Mouse (Mus musculus): ENCODE measurements around the gene Vmn1r183. TPM values are rescaled to one million over a fixed set of nuclear protein-coding genes. Genes with fewer than 3 reads are reported as not detected.
"Not testable (repeated sequence)": the region's sequence is repeated elsewhere in the genome, so short reads cannot be mapped to it uniquely, and the experiment has no call there.

The Vmn1r183 gene
- not detected in 2 replicates for polyA plus RNA-seq (2012; rRNA removed)

DNA sequence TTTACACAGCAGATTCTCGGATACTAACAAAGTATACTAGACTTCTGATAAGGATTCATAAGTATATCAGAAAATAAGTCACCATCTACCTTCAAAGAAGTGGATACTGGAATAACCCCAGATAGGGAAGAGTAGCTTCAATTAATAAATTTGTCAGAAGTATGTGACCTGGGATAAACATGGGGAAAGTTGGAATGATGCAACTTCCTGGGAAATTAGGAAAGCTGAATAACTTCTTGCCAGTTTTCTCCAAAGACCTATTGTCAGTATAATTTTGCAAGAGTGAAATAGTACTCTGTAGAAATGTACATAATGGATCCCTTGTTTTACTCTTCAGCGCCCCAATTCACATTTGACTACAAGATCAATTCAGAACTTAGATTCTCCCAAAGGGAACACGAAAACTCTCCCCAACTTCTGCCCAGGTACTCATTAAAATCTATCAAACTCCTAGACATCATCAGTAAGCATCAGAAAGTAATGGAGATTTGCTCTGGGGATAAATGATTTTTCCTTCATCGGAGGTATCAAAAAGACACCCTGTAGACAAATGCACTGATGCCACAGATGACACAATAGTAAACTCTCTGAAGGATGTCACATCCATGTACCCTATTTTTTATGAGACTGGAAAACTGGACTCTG is at the start of gene Vmn1r183:
Vmn1r183 (plus strand) TSS at position 595 of the 645 bp plus-strand sequence.
- WGBS, result 79% methylated on average over 4 of the region's 4 CpGs
- H3K4me1 ChIP-seq (ENCODE audit: control insufficient read depth, insufficient read depth, insufficient read length), result no peaks in the 10 kb centered on the region

DNA sequence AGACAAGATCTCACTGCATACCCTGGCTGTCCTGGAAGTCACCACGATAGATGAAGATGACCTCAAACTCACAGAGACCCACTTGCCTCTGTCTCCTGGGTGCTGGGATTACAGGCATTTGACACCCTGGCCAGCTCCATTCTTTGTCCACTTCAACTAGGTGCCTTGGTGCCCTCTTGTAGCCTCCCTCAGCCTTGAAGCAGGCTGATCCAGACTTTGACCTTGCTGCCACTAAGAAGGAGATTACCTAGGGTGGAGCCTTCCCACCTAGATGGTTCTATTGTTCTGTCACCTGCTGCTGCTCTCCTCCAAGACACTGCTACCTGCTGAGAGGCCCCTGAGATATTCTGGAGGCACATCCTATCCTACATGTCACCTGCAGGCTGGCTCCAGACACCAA is 21.4 kb downstream of the Vmn1r183 start:
- not testable (repeated sequence) for H3K4me3 ChIP-seq (ENCODE audit: extremely low read depth, insufficient read depth, insufficient read length); H3K36me3 ChIP-seq (ENCODE audit: control insufficient read depth, insufficient read depth, low read length); DNase-seq (ENCODE audit: low read depth in 1 of 2, low spot score in 2 of 2); H3K4me1 ChIP-seq (ENCODE audit: control insufficient read depth, insufficient read depth, insufficient read length); H3K27ac ChIP-seq (ENCODE audit: insufficient read depth, low read length); H3K27me3 ChIP-seq (ENCODE audit: control insufficient read depth, insufficient read depth, low read length)
- WGBS, result 24% methylated on average over 1 of the region's 1 CpGs

More for the DNA sequence above, at the start of gene Vmn1r183:
- no peak for DNase-seq (ENCODE audit: low read depth in 1 of 2, low spot score in 2 of 2)
- no peak for TF ChIP-seq CTCF (IDR thresholded peaks at IDR 0.05; ENCODE audit: extremely low read depth, insufficient read depth, insufficient read length, insufficient replicate concordance)
- TF ChIP-seq POLR2A (IDR thresholded peaks at IDR 0.05; ENCODE audit: low read depth, low read length), result no peak
- H3K27ac ChIP-seq (ENCODE audit: insufficient read depth, low read length), result no peak within 1 kb of the TSS
- H3K36me3 ChIP-seq (ENCODE audit: control insufficient read depth, insufficient read depth, low read length), result no peaks in the 10 kb centered on the region
- no peak within 1 kb of the TSS for H3K4me3 ChIP-seq (ENCODE audit: extremely low read depth, insufficient read depth, insufficient read length)
- no peaks in the 10 kb centered on the region for H3K27me3 ChIP-seq (ENCODE audit: control insufficient read depth, insufficient read depth, low read length)

DNA sequence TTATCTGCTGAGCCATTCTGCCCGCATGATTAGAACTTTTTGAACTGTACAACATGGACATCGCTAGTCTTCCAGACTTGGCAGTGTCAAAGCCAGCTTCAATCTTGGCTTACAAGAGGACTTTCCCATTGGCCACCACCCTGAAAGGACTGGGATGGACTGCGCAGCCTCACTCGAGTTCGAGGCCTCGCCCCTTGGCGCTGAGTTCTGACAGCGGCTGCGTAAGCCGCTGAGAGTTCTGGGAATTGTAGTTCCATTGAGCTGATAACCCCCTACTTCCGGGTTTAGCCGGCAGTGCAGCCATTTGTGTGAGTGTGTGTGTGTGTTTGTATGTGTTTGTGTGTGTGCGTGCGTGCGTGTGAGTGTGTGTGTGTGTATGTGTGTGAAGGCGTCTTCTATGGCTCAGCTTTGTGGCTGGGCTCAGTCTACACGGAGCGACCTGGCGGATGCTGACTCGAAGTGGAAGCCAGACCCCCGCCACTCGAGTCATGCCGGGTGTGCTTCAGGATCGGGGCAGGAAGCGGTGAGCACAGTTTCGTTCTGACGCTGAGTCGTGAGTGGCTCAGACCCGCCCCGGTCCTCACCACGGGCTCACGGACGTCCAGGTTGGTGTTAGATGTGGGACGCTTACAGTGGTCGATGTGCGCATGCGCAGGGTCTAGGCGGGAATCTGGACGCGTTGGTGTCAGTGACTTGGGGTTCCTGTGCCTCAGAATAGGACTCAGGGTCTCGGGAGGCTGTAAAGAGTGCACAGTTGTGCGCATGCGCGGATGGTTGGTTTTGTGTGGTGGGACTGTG is 28.8 kb downstream of the Vmn1r183 start, which contains the start of gene Zfp180:
Zfp180 (plus strand) TSS at position 291 of the 798 bp plus-strand sequence.
- Histone ChIP-seq H3K27me3 (ENCODE audit: control insufficient read depth, insufficient read depth, low read length) (no peaks in the 10 kb centered on the region), H3K36me3 (ENCODE audit: control insufficient read depth, insufficient read depth, low read length) (no peaks in the 10 kb centered on the region), H3K4me1 (ENCODE audit: control insufficient read depth, insufficient read depth, insufficient read length) (peaks cover 9% of the 10 kb centered on the region; the same call in 1 of the 2 replicates), H3K27ac (ENCODE audit: insufficient read depth, low read length) (peak within 1 kb of the TSS; percentile 91), H3K4me3 (ENCODE audit: extremely low read depth, insufficient read depth, insufficient read length) (peak within 1 kb of the TSS; percentile 80)
- TF ChIP-seq POLR2A (IDR thresholded peaks at IDR 0.05; ENCODE audit: low read depth, low read length) (0 out of 2 replicates have a peak, but pooled peaks have one; percentile 1), CTCF (IDR thresholded peaks at IDR 0.05; ENCODE audit: extremely low read depth, insufficient read depth, insufficient read length, insufficient replicate concordance) (no peak)
- WGBS, result 17% methylated on average over 44 of the region's 44 CpGs
- DNase-seq (ENCODE audit: low read depth in 1 of 2, low spot score in 2 of 2), result peak; percentile 90 to 91

- Histone ChIP-seq H3K4me3 (ENCODE audit: extremely low read depth, insufficient read depth, insufficient read length) (peak overlapping the region; percentile 80), H3K36me3 (ENCODE audit: control insufficient read depth, insufficient read depth, low read length) (no peaks in the 10 kb centered on the region), H3K4me1 (ENCODE audit: control insufficient read depth, insufficient read depth, insufficient read length) (peaks cover 9% of the 10 kb centered on the region; the same call in 1 of the 2 replicates), H3K27ac (ENCODE audit: insufficient read depth, low read length) (peak overlapping the region; percentile 91), H3K27me3 (ENCODE audit: control insufficient read depth, insufficient read depth, low read length) (no peaks in the 10 kb centered on the region)
- TF ChIP-seq CTCF (IDR thresholded peaks at IDR 0.05; ENCODE audit: extremely low read depth, insufficient read depth, insufficient read length, insufficient replicate concordance), result no peak
- TF ChIP-seq POLR2A (IDR thresholded peaks at IDR 0.05; ENCODE audit: low read depth, low read length), result no peak
- WGBS, result 30% methylated on average over 15 of the region's 15 CpGs
- no peak for DNase-seq (ENCODE audit: low read depth in 1 of 2, low spot score in 2 of 2)
Observed at GRCm38 (mm10) chr7:24082457-24083235, 29.6 kb downstream of the Vmn1r183 start.

DNA sequence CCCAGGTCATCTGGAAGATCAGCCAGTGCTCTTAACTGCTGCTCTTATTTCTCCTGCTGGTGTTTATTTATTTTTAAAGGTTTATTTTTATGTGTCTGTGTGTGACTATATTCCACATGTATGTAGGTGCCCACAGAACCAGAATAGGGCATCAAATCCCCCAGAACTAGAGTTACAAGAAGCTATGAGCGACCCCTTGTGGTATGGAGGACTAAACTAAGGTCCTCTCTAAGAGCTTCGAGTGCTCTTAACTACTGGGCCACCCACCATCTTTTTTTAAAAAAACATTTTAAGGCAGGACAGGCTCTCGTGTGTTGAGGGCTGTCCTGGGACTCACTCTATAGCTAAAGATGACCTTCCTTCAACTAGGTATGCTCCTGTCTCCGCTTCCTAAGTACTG is 33.8 kb downstream of the Vmn1r183 start:
- DNase-seq (ENCODE audit: low read depth in 1 of 2, low spot score in 2 of 2), result no peak
- WGBS, result 95% methylated on average over 4 of the region's 4 CpGs
- H3K27ac ChIP-seq (ENCODE audit: insufficient read depth, low read length), result no peak overlapping the region
- no peak overlapping the region for H3K4me3 ChIP-seq (ENCODE audit: extremely low read depth, insufficient read depth, insufficient read length)
- H3K27me3 ChIP-seq (ENCODE audit: control insufficient read depth, insufficient read depth, low read length), result no peaks in the 10 kb centered on the region
- TF ChIP-seq POLR2A (IDR thresholded peaks at IDR 0.05; ENCODE audit: low read depth, low read length), result no peak
- no peak for TF ChIP-seq CTCF (IDR thresholded peaks at IDR 0.05; ENCODE audit: extremely low read depth, insufficient read depth, insufficient read length, insufficient replicate concordance)
- H3K36me3 ChIP-seq (ENCODE audit: control insufficient read depth, insufficient read depth, low read length), result no peaks in the 10 kb centered on the region; the same call in 1 of the 2 replicates
- peaks cover 9% of the 10 kb centered on the region; the same call in 1 of the 2 replicates for H3K4me1 ChIP-seq (ENCODE audit: control insufficient read depth, insufficient read depth, insufficient read length)

GRCm38 (mm10) chr7:24087485-24088125 is 34.6 kb downstream of the Vmn1r183 start:
- no peak for DNase-seq (ENCODE audit: low read depth in 1 of 2, low spot score in 2 of 2)
- WGBS, result 93% methylated on average over 12 of the region's 12 CpGs
- H3K4me1 ChIP-seq (ENCODE audit: control insufficient read depth, insufficient read depth, insufficient read length), result peaks cover 4% of the 10 kb centered on the region; the same call in 1 of the 2 replicates
- no peak overlapping the region for H3K4me3 ChIP-seq (ENCODE audit: extremely low read depth, insufficient read depth, insufficient read length)
- TF ChIP-seq CTCF (IDR thresholded peaks at IDR 0.05; ENCODE audit: extremely low read depth, insufficient read depth, insufficient read length, insufficient replicate concordance) (no peak), POLR2A (IDR thresholded peaks at IDR 0.05; ENCODE audit: low read depth, low read length) (no peak)
- no peak overlapping the region for H3K27ac ChIP-seq (ENCODE audit: insufficient read depth, low read length)
- H3K36me3 ChIP-seq (ENCODE audit: control insufficient read depth, insufficient read depth, low read length), result no peaks in the 10 kb centered on the region; the same call in 1 of the 2 replicates
- H3K27me3 ChIP-seq (ENCODE audit: control insufficient read depth, insufficient read depth, low read length), result no peaks in the 10 kb centered on the region

All from spleen, adult 2 months (tissue).